Mouse (Mus musculus): ENCODE measurements at regions not wholly inside any gene's neighbourhood (a gene's known extent, or its start where the extent isn't known, plus 50 kb on each side); places are given as distances from the start of the nearest gene placed in this dataset.

GRCm38 (mm10) chr12:106479067-106479877, 469.2 kb downstream of the Vrk1 start:
- DNase-seq (ENCODE audit: low spot score in 2 of 2) = no peak

GRCm38 (mm10) chr12:106479878-106480194, 469.8 kb downstream of the Vrk1 start:
- no peak for DNase-seq (ENCODE audit: low spot score in 2 of 2)

DNA sequence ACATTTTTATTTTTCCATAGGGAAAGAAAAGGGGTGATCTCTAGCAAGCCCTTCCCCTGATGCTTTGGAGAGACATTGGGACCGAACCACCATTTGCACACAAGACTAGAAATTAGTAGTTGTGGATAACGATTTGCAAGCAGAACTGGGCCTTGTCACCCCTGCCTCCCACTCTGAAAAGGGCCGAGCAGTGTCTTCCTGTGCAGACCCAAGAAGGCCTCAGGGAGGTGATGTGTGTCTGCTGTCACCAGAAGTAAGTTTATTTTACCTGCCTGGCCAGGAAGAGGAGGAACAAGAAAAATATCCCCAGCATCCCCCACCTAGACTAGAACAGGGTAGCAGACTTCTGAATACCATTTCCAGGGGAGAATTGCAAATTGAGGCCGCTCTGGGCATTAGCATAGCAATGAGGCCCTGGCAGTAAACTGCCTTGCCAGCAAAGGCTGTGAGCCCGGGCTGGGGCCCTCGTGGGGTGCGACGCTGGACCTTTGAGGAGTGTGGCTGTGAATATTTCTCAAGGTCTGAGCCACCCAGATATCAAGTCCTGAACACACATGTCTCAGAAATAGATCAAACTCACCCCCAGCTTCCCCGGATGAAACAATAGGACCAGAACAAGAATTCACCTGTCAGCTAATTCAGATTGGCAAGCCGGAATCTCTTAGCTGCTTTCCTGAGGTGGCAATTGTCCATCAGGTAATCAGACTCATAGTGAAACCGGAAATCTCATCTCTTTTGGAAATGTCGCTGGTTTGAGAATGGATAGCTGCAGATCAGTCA, 470.4 kb downstream of the Vrk1 start:
- DNase-seq (ENCODE audit: low spot score in 2 of 2) = no peak

DNA sequence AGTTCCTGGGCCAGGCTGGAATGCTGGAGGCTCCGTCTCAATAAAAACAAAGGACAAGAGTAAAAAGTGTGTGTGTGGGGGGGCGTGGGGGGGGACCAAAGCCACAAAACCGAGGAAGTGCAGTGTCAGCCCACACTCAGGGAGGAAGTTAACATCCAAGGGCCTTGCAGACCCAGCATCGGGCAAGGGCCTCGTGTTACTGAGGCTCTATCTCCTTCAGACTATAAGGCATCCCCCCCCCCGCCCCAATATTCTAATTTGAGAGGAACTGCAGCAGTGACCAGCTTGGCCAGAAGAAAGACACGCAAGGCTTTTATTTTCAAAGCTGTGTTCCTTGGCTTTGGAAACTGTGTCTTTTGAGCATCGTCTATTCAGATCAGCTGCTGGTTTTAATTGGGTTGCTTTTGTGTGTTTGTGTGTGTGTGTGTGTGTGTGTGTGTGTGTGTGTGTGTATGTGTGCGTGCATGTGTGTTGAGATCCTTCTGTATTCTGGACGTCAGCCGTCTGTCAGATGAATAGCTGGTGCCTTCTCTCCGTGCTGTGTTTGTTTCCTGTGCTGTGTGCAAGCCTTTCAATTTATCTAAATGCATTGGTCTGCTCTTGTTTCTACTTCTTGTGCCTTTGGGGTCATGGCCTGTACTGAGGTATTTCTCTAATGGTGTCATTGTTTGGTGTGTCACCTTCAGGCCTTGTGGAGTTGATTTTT, 491.7 kb downstream of the Vrk1 start:
- DNase-seq (ENCODE audit: low spot score in 2 of 2) = no peak

- DNase-seq (ENCODE audit: low spot score in 2 of 2) = no peak
Observed at GRCm38 (mm10) chr12:106504285-106504684, 494.3 kb downstream of the Vrk1 start.

- no peak for DNase-seq (ENCODE audit: low spot score in 2 of 2)
Observed at GRCm38 (mm10) chr12:106514057-106514456, 504.0 kb downstream of the Vrk1 start.

DNA sequence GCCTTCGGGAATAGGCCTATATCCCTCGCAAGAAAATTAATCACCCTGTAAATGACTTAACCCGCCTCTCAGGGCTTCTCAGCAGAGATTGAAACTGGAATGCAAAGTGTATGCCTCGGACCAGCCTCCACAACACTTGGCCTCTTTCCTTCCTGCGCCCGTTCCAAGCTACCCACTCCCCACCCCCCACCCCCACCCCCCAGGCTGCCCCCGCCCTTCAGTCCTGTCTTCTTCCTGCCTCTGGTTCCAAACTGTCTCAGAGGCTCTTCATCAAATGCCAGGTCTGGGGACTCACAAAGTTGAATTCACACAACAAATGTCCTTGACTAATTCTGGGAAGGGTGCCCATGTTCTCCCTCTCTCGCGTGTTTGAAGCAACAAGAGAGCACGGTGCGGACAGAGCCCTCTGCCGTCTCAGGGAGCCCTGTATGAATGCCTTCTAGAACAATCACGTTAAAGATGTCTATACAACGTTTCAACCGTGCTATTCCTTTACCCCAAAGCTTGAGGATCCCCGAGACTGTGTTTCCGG, 505.3 kb downstream of the Vrk1 start:
- DNase-seq (ENCODE audit: low spot score in 2 of 2) = no peak

- no peak for DNase-seq (ENCODE audit: low spot score in 2 of 2)
Observed at GRCm38 (mm10) chr12:106519141-106519540, 509.1 kb downstream of the Vrk1 start.

DNA sequence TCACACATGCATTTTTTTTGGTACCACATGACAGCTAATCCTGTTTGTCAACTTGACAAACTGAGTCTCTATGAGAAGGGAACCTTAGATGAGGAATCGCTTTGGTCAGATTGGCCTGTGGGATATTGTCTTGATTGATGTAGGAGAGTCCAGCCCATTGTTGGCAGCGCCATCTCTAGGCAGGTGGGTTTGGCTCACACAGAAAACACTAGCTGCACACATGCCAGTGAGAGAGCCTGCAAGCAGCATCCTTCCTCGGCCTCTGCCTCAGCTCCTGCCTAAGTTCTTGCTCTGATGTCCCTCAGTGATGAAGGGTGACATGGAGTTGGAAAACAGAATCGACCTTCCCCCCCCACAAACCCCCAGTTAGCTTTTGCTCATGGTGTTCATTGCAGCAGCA, 514.4 kb downstream of the Vrk1 start:
- no peak for DNase-seq (ENCODE audit: low spot score in 2 of 2)

DNA sequence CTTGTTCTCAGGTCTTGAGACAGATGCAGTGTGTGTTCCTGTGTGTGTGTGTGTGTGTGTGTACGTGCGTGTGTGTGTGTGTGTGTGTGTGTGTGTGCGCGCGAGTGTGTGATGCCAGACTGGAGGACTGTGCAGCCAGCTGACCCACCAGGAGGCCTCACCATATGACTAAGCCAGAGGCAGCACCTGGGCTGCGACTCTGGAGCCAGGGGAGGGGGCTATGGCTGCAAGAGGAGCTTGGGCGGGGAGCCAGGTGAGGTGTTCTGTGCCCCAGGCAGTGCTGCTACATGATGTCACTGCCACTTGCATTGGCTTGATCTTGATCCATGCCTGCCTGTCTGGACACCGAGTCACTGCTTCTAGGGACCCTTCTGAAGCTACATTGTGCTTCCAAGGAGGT, 517.1 kb downstream of the Vrk1 start:
- DNase-seq (ENCODE audit: low spot score in 2 of 2) = no peak

DNA sequence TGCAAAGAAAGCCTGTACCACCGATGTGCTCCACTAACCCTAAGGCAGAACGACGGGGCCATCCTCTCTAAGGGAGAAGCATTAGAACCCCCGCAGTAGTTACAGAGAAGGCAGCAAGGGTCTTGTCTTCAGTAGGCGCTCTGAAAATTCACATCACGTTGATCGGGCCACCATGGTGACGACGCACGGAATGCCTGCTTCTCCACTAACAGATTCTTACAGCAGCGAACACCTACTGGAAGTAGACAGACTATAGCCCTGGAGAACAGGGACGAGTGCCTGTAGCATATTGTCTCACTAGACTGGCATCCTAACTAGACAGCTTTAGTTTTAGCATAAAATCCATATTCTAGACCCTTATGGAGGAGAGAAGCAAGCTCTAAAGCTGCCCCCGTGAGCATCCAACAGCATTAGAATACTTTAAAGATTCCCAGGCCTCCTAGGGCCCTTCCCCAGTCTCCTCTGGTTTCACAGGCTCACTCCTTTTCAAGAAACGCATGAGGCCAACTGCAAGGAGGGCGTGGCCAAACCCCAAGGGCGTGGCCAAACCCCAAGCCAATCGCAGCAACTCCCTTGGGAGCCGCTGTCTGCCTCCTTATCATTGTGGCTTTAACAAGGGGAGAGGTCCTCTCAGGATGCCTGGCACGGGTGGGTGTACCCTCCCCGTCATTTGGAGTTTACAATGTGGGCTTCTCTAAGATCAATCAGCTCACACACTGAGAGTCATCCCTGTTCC, 517.8 kb downstream of the Vrk1 start:
- no peak for DNase-seq (ENCODE audit: low spot score in 2 of 2)

DNA sequence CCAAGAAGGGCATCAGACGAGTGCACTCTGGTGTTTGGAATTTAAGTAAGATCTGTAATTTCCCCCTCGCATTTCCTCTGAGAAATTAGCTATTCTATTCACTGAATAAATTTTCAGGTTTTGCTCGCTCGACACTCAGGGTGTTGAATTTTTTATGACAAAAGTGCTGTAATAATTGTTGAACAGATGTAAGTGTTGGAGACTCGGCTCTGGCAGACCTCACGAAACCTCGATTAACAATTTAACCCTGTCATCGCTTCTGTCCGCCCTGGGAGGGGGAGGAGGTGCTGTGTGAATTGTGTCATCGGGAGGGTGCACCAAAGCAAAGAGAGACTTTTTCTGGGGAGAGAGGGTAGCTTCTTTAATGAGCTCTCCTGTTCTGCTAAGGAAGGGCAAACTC, 518.5 kb downstream of the Vrk1 start:
- no peak for DNase-seq (ENCODE audit: low spot score in 2 of 2)

DNA sequence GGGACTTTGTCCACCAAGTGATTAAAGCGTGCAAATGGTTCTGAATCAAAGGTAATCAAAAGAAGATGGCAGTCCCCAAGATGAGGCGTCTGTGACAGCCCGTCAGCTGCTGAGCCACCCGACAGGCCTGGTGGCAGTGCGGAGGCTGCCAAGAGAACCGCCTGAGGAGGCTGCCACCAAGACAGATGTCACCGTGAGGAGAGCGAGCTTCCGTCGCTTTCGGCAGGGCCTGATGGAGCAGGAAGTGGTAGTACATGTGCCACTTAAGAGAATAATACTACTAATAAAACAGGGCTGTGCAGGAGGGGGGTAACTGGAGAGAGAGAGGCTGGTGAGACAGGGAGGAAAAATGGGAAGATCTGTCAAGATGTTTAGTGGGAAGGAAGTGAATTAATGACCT, 519.1 kb downstream of the Vrk1 start:
- no peak for DNase-seq (ENCODE audit: low spot score in 2 of 2)

DNA sequence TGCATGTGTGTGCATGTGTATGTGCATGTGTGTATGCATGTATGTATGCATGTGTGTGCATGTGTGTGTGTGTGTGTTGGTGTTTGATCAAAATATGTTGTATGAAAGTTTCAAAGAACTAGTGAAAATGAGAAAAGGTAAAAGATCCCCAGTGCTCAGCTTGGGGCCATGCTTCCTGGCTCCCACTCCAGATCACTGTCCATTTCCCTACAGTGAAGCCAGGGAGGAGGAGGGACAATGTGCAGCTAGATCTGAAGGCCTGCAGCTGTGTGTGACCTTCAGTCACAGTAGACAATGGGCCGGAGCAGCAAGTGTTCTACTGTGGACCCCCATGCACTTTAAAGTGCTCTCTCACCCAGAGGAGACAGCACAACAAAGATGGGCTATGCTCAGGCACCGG, 525.1 kb downstream of the Vrk1 start:
- DNase-seq (ENCODE audit: low spot score in 2 of 2) = no peak

DNA sequence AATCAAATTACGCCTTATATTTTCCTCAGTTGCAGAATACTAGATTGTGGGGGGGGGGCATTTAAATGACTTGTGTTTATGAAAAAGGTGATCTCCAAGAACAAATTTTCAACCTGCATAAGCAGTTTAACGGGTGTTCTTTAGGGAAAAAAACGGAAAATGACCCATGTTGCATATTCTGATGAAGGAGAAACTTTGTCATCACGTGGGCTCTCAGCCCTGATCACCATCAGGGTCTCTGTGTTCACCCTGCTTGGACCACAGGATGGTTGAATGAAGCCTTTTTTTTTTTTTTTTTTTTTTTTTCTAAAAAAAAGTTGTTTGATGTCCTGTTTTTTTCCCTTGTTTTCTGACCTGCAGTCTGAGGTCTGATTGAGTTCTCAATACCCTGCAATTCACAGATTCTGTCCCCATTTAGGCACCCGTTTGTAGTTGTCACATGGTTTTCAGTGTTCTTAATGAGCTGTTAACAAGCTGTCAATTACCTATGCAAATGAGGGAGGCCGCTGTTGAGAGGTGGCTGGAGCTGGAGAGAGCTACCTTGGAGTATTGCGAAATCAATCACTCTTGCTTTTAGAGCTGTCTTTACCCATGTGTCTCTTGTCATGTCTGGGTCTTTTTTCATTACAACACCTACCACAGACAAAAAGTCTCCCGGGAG, 525.7 kb downstream of the Vrk1 start:
- DNase-seq (ENCODE audit: low spot score in 2 of 2) = no peak

GRCm38 (mm10) chr12:106536289-106536636, 526.2 kb downstream of the Vrk1 start:
- DNase-seq (ENCODE audit: low spot score in 2 of 2) = no peak

DNA sequence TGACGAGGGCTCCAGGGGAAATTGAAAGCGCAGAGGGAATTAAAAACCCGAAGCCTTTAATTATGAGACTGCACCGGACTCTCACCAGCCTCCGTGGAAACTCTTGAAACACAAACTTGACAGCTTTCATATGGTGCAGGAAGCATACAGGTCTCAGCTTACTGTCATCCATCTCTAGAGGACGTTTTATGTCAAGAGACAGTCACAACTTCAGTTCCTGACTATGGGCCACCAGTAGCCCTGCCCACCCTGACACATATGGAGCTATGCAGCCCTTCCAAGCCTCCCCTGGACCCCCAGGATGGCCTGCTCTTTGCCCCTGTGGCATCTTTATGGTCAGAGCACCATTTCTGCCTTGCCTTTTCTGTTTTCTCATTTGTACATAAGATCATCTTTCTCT, 530.0 kb downstream of the Vrk1 start:
- no peak for DNase-seq (ENCODE audit: low spot score in 2 of 2)

GRCm38 (mm10) chr12:106559566-106559965, 549.5 kb downstream of the Vrk1 start:
- DNase-seq (ENCODE audit: low spot score in 2 of 2) = no peak

GRCm38 (mm10) chr12:106565263-106565681, 555.2 kb downstream of the Vrk1 start:
- no peak for DNase-seq (ENCODE audit: low spot score in 2 of 2)

DNA sequence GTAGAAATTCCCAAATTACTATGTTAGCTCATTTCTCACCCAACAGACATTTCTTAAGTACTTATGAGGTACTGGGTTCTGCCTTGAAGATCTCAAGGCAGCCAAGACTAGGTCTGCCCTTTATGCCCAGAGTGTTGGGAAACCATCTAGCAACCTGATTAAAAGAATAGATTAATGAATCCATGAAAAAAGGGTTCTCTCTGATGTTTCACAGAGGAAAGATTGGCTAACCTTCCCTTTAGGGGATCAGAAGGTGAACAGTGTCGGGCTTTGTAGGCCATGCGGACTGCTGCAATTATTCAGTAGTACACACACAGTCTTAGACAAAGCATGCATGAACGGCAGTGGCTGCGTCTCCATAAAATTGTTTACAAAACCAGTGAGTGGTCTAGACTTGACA, 556.3 kb downstream of the Vrk1 start:
- DNase-seq (ENCODE audit: low spot score in 2 of 2) = no peak

- no peak for DNase-seq (ENCODE audit: low spot score in 2 of 2)
Observed at GRCm38 (mm10) chr12:106567116-106567515, 557.1 kb downstream of the Vrk1 start.
